Mouse (Mus musculus) WW6 (cell line): ENCODE data around the gene Lrp8.

Experiments
- DNase-seq: peaks from one replicate; pipeline ENCODE4 v3.0.0-alpha.2; 2013; ENCODE audit warnings: low read depth, low spot score

The Lrp8 gene

DNA sequence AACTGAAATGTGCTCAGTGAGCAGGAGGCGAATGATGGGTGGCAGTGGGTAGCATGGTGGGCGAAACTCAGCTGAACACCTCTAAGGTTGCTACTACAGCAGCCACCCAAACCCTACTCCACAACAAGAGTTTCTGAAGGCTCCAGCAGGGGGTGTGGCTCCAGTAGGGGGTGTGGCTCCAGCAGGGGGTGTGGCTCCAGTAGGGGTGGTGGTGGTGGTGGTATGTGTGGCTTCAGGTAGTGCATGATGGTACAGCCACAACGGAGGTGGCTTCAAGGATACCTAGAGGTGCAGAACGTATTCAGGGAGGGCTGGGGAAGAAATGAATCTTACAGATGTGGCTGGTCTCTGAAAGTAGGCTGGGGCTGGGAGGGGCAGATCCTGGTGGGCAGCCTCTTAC lies 5.7 kb downstream of the Lrp8 start:
- no peak for DNase-seq

DNA sequence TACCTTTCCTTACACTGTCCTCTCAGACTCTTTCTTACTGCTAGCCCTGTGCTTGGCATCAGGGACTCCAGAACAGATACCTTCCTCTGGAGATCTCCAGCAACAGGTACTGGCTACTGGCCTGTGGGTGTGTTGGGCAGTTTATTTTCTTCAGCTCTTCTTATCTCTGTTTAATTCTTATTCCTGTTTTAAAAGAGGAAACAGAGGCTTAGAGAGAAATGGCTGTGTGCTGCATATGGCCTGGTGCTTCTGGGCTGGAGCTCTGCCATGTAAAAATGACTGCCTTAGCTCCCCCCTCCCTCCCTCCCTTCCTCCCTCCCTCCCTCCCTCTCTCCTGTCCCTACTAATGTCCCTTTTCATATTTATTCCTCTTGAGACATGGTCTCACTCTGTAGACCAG lies 6.6 kb downstream of the Lrp8 start:
- no peak for DNase-seq

DNA sequence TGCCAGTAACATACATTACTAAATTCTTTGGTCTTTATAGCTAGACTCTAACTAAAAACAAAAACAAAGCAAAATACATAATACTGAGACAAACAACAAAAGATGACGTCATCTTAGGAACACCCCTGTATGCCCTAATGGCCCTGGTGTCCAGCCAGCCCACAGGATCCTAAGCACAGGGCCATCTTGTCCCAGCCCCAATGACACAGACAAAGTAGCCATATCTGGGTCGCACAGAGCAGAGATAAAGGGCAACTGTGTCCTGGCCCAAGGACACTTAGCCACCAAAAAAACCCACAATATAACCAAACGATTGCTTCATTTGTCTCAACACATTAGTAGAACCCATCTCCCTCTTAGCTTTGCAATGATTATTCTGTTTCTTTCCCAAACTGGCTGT lies 8.9 kb downstream of the Lrp8 start:
- no peak for DNase-seq

DNA sequence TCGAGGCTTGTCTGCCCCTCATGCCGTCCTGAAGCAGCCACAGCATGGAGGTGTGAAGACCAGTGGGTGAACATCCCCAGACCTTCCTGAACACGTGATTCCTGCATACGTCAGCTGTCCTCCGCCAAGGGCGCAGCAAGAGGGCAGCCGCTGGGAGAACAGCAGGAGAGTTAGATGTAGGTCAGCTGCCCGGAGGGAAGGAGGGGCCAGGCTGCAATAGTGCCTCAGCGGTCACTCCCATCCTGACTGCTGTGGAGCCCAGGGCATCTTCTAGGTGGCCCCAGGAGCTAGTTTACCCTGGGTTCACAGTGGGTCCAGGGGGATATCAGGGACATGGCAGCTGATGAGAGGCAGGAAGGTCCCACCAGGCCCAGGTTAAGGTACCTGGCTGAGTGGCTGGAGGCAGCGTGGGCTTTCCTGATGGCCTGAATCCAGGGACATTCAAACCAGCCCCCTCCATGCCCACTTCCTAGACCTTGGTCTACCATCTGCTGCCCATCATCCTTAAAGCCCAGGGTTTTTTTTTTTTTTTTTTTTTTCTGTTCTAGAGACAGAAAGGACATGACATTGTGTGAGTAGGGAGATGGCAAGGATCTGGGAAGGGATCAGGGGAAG lies 9.8 kb downstream of the Lrp8 start:
- no peak for DNase-seq

DNA sequence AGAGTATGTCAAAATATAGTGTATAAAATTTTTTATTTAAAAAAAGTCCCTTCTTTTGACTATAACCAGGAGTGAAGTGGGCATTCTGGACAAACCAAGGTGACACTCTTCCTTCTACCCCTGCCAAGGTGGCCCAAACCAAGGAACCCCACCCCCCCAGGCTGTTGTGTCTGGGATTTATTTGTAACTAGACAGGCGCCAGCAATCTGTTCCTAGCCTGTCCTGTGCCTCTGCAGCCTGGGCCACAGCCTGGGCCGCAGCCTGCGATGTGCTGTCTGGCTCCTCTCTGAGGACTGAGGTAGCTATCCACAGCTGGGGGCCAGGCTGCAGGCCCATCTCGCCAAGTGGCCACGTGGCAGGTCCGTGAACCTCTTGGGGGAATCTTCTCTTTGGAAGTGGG lies 10.3 kb downstream of the Lrp8 start:
- DNase-seq = no peak

DNA sequence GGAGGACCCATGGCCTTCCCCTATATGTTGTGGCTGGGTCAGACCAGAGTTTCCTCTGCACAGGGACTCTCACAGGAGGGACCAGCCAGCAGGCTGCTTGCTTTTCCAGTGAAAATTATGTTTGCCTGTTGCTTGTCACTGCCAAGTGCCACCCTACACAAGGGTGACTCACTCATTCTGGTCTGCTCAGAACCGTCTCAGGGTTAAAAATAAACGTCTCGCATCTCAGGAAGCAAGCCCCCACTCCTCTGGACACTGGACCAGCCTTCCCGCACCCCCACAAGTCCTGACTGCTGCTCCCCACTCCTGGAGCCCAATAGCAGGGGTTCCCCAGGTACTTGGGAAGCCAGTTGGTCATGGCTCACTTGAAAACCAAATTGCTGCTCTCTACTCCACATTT lies 14.4 kb downstream of the Lrp8 start:
- no peak for DNase-seq

DNA sequence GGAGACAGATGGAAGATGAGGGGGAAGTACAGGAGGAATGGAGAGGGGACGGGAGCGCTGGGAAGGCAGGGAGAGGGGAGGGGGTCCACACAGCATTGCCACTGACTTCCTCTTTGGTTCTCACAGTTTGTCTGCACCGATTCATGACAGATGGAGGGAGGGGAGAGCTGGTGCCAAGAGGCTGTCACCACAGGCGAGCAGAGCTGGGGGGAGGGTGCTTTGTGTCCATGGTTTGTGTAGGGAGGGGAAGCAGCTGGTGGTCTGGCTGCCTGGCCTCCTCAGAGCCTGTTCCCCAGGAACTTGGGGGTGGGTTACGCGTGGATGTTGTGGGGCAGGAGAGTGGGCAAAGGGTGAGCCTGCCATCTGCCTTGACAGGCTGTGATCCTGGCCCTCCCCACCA lies 15.4 kb downstream of the Lrp8 start:
- DNase-seq = no peak

DNA sequence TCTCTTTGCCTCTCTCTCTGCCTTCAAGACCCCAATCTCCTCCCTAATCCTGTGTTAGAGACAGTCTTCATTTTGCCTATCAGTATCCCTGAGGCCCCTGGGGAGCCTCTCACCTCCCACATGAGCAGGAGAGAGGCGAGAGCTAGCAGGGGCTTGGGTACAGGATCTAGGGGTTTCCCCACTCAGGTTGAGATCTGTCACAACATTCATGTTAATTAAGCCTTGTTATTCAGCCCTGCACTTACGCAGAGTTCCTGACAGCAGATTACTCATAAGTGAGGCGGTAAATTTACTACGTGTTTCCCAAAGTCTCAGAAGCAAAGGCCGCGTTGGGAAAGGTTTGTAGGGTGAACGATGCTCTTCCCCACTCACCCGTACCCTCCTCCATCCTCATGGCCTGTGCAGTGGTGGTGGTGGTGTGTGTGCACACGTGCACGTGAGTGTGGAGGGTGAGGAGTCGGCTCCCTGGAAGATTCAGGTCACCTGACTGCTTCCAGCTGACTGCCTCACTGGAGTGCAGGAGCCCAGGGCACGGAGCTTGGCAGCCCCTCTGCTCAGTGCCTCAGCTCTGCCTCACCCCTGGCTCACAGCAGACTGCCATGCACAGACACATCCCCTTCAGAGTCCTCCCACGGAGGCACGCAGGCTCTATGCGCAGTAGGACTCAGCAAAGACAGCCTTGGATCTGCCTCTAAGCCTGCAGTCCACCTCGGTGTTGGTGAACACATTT lies 18.1 kb downstream of the Lrp8 start:
- DNase-seq = no peak

DNA sequence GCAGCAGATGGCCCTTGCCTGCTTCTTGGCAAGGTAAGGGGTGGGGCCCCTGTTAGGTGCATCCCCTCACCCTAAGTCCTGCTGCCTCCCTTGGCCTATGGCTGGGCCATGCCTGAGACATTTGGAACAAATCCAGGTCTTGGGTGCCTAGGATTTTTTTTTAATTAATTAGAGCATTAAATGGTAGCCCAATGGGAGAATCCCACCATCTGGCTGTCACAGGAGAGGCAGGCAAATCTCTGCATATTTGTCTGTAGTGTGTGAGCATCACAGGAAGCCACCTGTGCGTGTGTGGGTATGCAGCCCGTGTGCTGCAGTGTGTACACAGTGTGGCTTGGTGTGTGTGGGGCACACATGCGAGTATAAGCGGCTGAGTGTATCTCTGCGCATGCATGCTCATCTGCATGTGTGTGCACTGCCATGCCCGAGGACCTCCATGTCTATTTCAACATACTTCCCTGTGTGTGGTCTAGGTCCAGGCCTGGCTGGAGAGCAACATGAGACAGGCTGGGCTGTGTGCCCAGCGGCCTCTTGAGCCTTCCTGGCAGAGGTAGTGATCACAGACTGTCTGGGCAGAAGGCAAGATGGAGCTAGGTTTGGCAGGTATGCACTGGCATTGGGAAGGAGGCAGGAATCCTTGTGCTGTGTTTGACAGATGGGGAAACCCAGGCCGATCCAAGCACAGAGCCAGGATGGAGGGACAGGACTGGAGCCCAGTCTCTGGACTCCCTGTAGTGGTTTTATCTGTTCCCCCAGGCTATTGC lies 19.0 kb downstream of the Lrp8 start:
- no peak for DNase-seq

DNA sequence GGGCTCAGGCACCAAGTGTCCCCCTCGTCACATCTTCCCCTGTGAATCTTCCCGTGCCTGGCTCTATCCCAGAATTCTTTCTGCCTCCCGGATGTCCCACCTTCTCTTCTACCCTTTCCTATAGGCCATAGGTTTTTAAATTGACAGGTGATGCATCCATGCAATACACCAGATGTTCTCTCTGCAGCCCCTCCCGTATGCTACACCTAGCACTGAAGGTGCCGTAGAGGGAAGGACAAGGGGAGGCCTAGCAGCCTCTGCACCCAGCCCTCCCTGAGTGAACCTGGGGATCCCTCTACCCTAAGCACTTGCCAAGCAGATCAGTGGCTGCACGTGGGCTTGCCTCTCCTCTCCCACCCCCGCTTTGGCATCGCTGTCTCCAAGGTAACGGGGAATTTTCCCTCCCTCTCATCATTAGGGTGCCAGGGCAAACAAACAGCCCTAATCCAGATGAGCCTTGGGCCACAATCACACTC lies 20.9 kb downstream of the Lrp8 start:
- DNase-seq = no peak

DNA sequence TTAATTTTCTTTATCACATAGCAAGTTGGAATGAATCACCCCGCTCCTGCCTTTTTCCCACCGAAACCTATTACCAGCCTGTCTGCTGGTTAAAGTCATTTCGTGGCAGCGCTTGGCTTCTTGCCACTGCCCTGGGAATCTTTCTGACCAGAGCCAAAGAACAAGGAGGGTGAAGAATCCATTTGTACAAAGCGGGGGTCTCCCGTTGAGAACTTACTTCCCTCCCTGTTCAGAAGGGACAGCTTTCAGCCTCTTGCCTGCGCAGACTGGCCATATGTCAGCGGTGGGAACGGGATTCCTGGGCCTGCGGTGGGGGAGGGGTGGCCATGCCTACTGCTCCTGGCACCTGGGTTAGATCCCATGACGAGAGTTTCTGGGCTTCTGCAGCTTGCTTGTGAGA lies 21.4 kb downstream of the Lrp8 start:
- DNase-seq = no peak

DNA sequence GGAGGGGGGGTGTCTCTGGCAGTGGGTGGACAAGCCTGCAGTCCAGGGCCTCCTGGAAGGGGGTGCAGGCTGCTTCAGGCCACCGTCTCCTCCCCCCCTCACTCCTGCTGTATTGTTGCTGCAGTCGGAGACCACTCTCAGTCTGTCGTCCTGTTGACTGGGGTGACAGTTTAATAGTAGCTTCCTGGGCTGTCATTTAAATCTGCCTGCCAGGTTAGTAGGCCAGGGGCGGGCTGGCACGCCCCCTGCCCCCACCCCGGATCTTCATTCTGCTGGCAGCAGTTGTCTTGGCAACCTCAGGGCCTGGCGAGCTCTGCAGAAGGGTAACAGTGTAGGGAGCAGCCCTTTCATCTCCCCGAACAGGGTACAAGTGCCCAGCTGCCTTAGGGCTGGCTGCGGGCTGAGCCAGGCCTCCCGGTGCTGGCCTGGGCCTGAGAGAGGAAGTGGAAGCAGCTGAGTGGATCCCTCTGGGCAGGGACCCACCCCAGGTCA lies 26.7 kb downstream of the Lrp8 start:
- DNase-seq = no peak

DNA sequence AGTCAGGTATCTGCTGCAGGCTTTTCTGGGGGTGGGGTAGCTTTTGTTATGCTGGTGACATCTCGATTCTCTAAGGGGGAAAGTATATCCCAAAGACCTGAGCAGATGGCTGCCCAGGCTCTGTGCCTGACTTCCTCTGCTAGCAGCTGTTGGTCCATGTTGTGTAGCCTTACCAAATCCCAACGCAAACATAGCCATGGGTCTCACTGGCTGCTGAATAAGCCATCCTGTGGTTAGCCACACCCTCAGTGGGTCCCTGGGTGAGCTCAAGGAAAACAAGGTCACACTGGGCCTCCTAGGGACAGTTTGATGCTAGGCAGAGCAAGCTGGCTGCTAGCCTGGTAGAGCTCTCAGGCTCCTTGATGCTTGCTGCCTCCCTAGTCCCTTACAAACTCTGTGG lies 27.6 kb downstream of the Lrp8 start:
- no peak for DNase-seq

DNA sequence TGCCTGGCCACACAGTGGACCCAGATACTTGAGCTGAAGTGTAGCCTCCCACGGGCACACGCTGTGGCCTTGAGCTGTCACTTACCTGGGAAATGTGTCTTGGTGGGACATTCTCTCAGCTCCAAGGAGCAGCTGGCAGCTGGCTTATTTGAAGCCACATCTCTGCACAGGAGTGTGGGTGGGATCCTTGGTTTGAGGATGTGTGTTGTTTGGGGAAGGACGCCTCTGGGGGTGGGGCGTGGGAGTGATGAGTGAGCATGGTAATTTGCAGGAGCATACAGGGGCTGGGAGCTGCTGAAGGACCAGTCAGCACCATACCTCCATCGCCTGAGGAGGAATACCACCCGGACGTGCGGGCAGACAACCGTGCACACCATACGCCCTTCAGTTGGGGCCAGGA lies 28.1 kb downstream of the Lrp8 start:
- no peak for DNase-seq

DNA sequence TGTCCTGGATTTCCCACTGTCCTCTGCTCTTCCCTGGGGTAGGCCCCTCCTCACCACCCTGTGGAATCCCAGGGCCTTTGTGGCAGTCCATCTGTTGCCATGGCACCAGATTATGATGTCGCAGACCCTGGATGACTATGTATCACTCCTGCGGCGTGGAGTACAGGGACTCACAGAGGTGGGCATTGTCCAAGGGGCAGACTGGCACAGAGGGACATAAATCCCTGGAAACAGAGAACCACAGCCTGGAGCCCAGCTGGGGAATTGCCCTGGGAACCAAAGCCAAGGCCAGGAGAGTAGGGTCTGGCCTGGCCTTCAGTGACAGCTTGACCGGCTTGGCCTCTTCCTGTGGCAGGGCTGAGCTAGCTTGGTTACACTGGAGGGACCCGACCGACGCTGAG lies 28.8 kb downstream of the Lrp8 start:
- no peak for DNase-seq

DNA sequence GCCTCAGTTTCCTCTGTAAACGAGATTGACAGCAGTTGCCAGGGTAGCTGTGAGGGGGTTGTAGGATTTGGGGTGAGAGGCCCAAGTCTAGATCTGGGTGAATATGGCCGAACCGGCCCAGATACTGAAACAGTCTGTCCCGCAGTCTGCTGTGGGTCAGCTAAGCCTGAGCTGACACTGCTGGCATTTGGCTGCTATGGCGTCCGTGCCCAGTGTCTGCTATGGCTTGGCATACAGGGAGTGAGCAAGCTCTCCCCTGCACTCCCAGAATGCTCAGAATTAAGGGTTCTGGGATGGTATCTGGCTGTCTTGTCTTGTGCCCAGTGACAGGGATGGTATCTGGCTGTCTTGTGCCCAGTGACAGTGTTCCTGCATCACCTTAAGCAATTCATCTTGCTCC lies 29.6 kb downstream of the Lrp8 start:
- no peak for DNase-seq

DNA sequence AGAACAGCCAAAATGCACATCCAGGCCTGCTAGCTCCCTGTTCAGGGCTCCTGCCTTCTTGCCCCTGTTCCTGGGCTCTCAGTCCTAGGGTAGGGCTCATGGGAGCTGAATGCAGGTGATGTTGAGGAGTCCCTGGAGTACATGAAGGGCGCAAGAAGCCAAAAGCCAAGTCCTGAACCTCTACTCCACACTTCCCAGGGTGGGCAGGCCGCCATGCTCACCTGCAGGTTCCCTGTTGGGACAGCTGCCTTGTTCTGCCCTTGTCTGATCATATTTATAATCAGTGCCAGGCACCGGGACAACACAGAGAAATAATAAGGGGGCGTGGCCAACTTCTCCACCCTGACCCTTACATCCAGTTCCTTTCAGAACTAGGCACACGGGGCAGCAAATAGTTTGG lies 31.5 kb downstream of the Lrp8 start:
- no peak for DNase-seq

DNA sequence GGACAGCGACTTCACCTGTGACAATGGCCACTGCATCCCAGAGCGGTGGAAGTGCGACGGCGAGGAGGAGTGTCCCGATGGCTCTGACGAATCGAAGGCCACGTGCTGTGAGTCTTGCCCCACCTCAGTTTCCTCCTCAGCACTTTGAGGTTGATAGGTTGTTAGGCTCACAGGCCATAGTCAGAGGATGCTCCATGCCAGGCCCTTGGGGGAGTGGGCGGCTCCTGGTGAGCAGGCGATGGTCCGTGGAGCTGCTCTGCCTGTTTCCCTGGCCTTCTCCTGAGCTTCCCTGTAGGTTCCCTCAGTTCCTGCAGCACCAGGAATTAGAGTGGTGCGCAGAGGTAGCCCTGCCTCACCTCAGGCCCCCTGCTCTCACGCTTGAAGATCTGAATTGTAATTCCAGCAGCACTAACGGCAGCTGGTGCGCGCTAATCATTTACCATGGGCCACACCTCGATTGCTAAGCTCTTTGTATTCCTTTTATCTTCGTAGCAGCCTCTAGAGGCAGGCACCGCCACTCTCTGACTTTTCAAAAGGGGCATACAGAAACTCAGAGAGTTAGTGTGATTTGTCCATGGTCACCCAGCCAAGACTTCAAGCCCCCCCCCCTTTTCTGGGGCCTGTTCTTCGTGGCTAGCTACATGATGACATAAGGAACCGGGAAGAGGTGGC lies 32.7 kb downstream of the Lrp8 start:
- DNase-seq = peak; percentile 34

DNA sequence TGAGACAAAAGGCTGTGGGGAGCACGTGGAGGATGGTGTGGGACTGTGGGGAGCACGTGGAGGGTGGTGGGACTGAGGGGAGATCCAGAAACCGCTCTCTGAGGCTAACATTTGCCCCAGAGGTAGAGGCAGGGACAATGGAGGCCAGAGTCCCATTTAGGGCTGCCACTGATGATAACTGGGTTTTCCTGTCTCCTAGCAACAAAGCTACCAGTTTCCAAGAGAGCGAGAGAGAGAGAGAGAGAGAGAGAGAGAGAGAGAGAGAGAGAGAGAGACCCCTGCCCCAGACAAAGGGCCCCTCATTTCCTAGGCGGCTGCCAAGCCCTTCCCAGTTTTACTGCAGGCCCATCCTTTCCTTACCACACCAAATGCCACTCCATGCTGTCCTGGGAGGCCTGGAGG lies 33.4 kb downstream of the Lrp8 start:
- no peak for DNase-seq

DNA sequence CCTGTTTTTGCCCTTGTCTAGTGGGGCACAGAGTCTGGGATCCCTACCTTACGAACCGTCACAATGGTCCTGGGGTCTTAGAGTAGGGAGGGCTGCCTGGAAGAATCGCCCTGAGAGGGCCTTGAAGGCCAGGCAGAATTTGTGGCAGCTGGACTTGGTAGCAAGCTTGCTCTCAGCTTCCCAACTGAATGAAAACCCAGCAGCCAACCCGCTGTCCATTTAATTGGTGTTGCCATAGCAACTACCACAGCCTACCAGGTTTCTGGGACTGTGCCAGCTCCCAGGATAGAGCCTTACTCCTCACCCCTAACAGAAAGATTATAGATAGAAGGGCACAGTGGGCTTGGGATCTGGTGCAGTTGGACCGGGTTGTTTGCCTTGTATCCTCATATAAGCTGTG lies 34.7 kb downstream of the Lrp8 start:
- DNase-seq = no peak

DNA sequence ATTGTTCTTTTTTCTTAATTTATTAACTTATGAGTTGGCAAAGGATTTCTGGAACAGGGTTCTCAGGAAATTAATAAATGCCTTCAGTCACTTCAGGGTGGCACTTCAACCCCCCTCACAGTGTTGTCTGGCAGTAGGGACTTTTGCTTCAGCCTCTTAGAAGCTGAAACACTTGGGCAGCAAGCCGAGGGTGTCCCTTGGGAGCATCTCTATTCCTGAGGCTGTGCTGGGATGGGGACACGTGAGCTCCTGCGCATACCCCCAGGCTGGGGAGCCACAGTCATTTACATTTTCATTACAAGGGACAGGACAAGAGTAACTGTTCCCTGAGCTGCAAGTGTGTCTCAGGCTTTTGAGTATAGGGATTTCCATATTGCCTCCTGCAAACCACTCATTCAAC lies 35.8 kb downstream of the Lrp8 start:
- DNase-seq = no peak

DNA sequence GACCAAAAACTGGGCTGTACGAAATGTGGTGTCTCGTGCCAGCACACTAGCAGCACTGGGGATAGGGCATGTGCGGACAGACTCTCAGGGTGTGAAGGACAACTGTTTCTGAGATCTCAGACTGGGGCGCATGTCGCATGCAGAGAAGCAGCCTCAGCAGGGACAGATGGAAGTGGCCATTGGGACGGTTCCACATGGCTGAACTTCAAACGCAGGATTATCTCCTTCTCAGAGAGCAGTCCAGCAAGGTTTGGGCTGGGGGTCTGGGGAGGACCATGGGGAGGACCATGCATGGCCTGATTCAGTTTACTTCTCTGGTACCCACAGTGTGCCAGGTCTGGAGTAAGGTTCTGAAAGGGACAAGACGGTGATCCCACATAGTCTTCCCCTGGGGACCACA lies 41.6 kb downstream of the Lrp8 start:
- DNase-seq = no peak
